Mouse (Mus musculus): ENCODE results near the gene Gart.

DNA sequence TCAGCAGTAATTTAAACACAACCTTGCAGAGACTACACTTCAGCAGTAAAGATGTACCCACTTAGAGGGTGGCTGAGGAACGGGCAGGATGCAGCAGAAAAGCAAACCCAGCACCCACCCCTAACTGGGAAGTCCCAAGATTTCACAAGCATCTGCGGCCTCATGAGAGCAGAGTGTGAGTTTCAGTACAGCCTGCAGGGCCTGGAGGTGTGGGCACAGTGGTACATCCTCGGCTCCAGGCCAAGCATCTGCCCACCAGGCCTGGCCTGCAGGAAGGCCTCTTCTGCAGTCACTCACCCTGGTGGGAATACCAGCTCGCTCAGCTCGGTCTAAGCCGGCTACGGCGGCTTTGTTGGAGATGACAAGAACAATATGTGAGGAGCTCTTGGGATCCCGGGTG lies 23.7 kb downstream of the Gart start:
- TF ChIP-seq CTCF (IDR thresholded peaks at IDR 0.05; ENCODE audit: control insufficient read depth, insufficient read depth, insufficient replicate concordance, low read depth, low read length) = no peak
- no peak for TF ChIP-seq POLR2A (IDR thresholded peaks at IDR 0.05; ENCODE audit: control insufficient read depth, low read depth, low read length)

All from testis, adult 2 months (tissue).